Mouse (Mus musculus) cortical plate, adult 2 months (tissue): ENCODE data around the gene Cks2.

Experiments used
- CTCF ChIP-seq: fragments of 200-500 bp; IDR thresholded peaks from 2 replicates; pipeline ENCODE4 v1.5.1; 2011; ENCODE audit warnings: mild to moderate bottlenecking, control low read depth, low read length; ENCODE audit not compliant: insufficient read depth; ENCODE audit errors: extremely low read depth
- POLR2A ChIP-seq: fragments of 200-500 bp; IDR thresholded peaks from 2 replicates; pipeline ENCODE4 v1.6.1; 2011; ENCODE audit warnings: mild to moderate bottlenecking, low read length, control low read depth; ENCODE audit not compliant: insufficient read depth; ENCODE audit errors: extremely low read depth

DNA sequence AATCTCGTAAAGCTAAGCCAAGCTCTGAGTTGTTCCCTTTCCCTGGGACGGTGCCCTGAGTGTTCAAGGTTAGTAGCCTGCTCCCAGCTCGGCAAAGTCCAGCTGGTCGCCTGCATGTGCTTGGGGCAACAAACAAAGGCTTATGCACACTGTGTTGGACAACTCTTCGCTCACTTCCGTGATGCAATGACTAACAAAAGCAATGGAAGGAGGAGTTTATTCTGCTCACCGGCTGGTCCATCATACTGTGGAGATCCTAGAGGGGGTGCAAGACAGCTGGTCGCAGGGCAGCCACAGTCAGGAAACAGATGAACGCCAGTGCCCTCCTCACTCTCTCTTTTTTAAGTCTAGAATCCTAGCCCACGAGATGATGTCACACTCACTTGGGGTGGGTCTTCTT, 29.2 kb upstream of the Cks2 start:
- TF ChIP-seq CTCF (no peak), POLR2A (no peak)
